Mouse (Mus musculus): ENCODE results near the gene Pex14. TPM values are rescaled to one million over a fixed set of nuclear protein-coding genes. Genes with fewer than 3 reads are reported as not detected.

Pex14 gene
- total RNA-seq (2023): 10 to 100 TPM; 16.9 to 18.3 TPM

DNA sequence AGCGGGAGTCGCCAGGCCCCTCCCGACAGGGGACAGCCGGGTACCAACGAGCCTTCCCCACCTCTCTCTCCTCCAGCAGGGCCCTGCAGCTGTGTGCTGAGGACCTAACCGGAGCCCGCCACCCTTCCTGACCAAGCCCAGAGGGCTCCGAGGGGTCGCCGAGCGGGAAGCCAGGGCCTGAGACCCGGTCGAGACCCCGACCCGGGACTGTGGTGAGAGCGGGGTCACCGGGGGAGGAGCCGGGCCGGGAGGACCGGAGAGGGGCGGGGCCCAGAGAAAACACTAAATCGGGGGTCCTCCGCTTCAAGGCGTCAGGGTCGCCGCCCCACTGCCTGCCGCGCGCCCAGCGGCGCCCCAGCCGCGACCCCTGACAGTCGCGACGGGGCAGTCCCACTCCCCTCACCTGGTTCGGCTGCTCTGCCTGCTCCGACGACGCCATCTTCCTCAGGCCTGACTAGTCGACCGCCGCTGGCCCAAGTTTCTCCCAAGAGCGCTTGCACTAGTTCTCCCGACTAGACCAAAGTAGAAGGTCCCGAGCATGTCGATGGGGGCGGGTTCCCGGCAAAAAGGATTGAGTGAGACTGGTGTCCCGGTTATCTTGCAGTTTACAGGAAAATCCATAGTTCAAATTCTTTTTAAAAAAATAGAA is at the start of gene Pex14:
TSS of gene Pex14 (minus strand) at position 508 of the 649 bp plus-strand sequence.

DNA sequence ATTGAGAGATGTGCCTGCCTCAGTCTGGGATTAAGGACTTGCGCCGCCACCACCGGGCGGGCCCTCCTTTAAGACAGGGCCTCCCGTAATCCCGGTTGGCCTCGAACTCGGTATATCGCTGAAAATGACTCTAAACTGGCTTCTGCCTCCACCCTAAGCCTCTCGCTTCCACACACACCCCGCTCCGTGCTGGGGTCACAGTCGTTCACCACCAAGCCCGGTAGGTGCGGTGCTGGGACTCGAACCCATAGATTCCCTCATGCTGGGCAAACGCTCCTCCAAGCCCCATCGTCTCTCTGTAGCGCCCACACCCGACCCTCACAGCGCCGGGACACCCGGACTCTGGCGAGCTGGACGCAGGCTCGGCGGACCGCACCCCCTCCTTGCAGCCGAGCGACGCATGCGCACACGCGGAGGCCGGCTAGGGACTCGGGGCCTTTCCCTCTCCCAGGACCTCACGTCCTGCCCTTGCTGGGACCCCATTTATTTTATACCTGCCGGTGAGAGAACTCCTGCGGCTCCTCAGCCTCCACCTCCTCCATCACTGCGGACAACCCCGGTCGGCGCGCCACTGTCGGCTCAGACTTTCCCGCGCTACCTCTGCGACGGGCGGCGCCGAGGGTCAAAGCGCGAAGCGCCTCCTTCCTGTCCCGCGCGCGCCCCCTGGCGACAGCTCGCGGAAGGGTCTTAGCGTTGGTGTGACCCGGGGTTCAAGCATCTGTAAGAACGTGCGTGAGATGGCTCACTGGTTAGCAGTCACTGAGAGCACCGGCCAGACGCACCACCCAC is 37.5 kb upstream of the Pex14 start, which contains the start of gene Cenps:
TSS of gene Cenps (minus strand) at position 648 of the 789 bp plus-strand sequence.

DNA sequence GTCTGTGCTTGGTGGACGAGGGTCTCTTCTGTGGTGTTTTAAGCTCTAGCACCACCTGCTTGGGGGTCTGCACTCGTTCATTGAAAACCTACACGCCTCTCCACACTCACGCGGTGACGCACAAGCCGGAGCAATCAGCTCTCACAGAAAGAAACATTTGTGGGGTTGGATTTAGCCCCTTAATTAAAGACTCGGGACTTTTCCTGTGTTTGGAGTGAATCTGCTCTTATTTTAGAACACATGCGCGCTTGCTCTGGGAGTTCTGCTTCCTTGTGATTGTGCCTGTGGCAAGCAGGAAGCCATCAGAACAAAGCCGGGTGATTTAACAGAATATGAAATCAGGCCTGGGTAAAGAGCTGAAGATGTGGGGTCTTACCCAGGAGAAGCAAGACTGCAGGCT is 27.0 kb upstream of the Pex14 start, which contains the start of gene Cort:
TSS of gene Cort (minus strand) at position 101 of the 400 bp plus-strand sequence.

DNA sequence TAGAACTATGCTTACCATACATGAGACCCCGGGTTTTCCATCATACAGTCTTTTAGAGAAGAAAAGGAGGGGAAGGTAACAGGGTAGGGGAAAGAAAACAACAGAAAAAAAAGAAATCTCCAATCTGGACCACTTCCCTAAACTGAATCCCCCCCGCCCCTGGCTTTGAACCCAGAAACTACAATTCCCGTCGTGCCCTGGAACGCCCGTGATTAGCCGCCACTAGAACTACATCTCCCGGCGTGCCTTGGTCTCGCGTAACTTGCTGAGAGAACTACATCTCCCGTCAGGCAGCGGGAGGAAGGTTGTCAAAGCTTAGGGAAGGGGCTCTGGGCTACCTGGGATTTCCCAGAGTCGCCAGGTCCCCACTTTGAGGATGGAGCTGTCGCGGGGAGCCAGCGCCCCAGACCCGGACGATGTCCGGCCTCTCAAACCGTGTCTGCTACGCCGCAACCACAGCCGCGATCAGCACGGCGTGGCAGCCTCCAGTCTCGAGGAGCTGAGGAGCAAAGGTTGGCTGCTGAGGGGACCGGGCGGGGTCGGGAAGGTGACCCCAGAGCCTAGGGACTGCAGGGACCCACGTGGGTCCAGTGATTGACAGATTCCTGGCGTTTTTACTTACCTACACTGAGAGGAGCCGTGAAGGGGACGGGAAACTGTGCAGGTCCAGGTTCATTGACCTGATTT is 4.3 kb upstream of the Pex14 start, which contains the start of gene Dffa:
TSS of gene Dffa (plus strand) at position 272 of the 687 bp plus-strand sequence.

Other genes starting within 250 kb of the Pex14 start
- gene Dffa, start 4.3 kb upstream of the Pex14 start, total RNA-seq (2023): 10 to 100 TPM; 18.1 to 21.5 TPM
- 1 to 10 TPM in 1 of 2 experiments, under 1 TPM in 1; 0.55 to 1.7 TPM for gene Cort, start 26.9 kb upstream of the Pex14 start, total RNA-seq (2023)
- 10 to 100 TPM; 12.4 to 15.1 TPM for gene Cenps, start 37.8 kb upstream of the Pex14 start, total RNA-seq (2023)
- gene Pgd, start 66.9 kb upstream of the Pex14 start, total RNA-seq (2023): 100 to 1,000 TPM; 690 to 702 TPM
- gene Kif1b, start 207.8 kb upstream of the Pex14 start, total RNA-seq (2023): 10 to 100 TPM; 53.6 to 56.7 TPM